Mouse (Mus musculus): Measurements from ENCODE around the gene Arnt2. TPM values are rescaled to one million over a fixed set of nuclear protein-coding genes. Genes with fewer than 3 reads are reported as not detected.

The Arnt2 gene
- total RNA-seq, 2 experiments from 2014 or later: 0.59 to 1.6 TPM

- intact Hi-C loops (cut with DNase I): no loop called here
- DNase-seq: no peak
Observed at GRCm38 (mm10) chr7:84401641-84402455, 8.1 kb downstream of the Arnt2 start.

GRCm38 (mm10) chr7:84397320-84397719 lies 12.7 kb downstream of the Arnt2 start:
- no peak for DNase-seq
- intact Hi-C loops (cut with DNase I): no loop called here

- no peak for DNase-seq
- intact Hi-C loops (cut with DNase I): no loop called here
Observed at GRCm38 (mm10) chr7:84396581-84396980, 13.4 kb downstream of the Arnt2 start.

GRCm38 (mm10) chr7:84387826-84388225 lies 22.1 kb downstream of the Arnt2 start:
- no peak for DNase-seq
- intact Hi-C loops (cut with DNase I): no loop called here

- intact Hi-C loops (cut with DNase I): no loop called here
- DNase-seq: no peak
Observed at GRCm38 (mm10) chr7:84386472-84386871, 23.5 kb downstream of the Arnt2 start.

- intact Hi-C loops (cut with DNase I): no loop called here
- DNase-seq: no peak
Observed at GRCm38 (mm10) chr7:84384778-84385177, 25.2 kb downstream of the Arnt2 start.

GRCm38 (mm10) chr7:84384086-84384485 lies 25.9 kb downstream of the Arnt2 start:
- intact Hi-C loops (cut with DNase I): no loop called here
- no peak for DNase-seq

- no peak for DNase-seq
- intact Hi-C loops (cut with DNase I): no loop called here
Observed at GRCm38 (mm10) chr7:84382346-84382745, 27.6 kb downstream of the Arnt2 start.

- intact Hi-C loops (cut with DNase I): no loop called here
- DNase-seq: no peak
Observed at GRCm38 (mm10) chr7:84380810-84381209, 29.2 kb downstream of the Arnt2 start.

- intact Hi-C loops (cut with DNase I): no loop called here
- DNase-seq: no peak
Observed at GRCm38 (mm10) chr7:84377330-84377729, 32.6 kb downstream of the Arnt2 start.

- intact Hi-C loops (cut with DNase I): no loop called here
- no peak for DNase-seq
Observed at GRCm38 (mm10) chr7:84373691-84374090, 36.3 kb downstream of the Arnt2 start.

- no peak for DNase-seq
- intact Hi-C loops (cut with DNase I): no loop called here
Observed at GRCm38 (mm10) chr7:84372871-84373270, 37.1 kb downstream of the Arnt2 start.

GRCm38 (mm10) chr7:84372280-84372679 lies 37.7 kb downstream of the Arnt2 start:
- no peak for DNase-seq
- intact Hi-C loops (cut with DNase I): no loop called here

GRCm38 (mm10) chr7:84370911-84371592 lies 38.9 kb downstream of the Arnt2 start:
- no peak for DNase-seq
- intact Hi-C loops (cut with DNase I): no loop called here

- intact Hi-C loops (cut with DNase I): no loop called here
Observed at GRCm38 (mm10) chr7:84366251-84366650, 43.7 kb downstream of the Arnt2 start.

GRCm38 (mm10) chr7:84362711-84363110 lies 47.3 kb downstream of the Arnt2 start:
- intact Hi-C loops (cut with DNase I): no loop called here
- no peak for DNase-seq

More at GRCm38 (mm10) chr7:84366251-84366650, 43.7 kb downstream of the Arnt2 start:
- DNase-seq: no peak

- DNase-seq: no peak
- intact Hi-C loops (cut with DNase I): no loop called here
Observed at GRCm38 (mm10) chr7:84361086-84361684, 48.8 kb downstream of the Arnt2 start.

GRCm38 (mm10) chr7:84358426-84358825 lies 51.5 kb downstream of the Arnt2 start:
- DNase-seq: no peak
- intact Hi-C loops (cut with DNase I): loop anchor here (5.0 kb wide), 2 partner anchors 86 to 441 kb away; no protein-coding TSS in a partner anchor

- intact Hi-C loops (cut with DNase I): loop anchor here (2.0 to 5.0 kb wide), 3 partner anchors 84 to 439 kb away; partner anchors contain the start of gene Cemip
- no peak for DNase-seq
Observed at GRCm38 (mm10) chr7:84355619-84356570, 54.1 kb downstream of the Arnt2 start.

GRCm38 (mm10) chr7:84354890-84355289 lies 55.1 kb downstream of the Arnt2 start:
- intact Hi-C loops (cut with DNase I): loop anchor here (2.0 to 5.0 kb wide), 3 partner anchors 83 to 438 kb away; partner anchors contain the start of gene Cemip
- DNase-seq: no peak

All from gastrocnemius, postnatal 36 days (tissue).